Mouse (Mus musculus) heart, embryonic 12.5 days (tissue): ENCODE data around the gene Zfp831. TPM values are rescaled to one million over a fixed set of nuclear protein-coding genes. Genes with fewer than 3 reads are reported as not detected.

Experiments used
- ATAC-seq: fragments of 200-750 bp; cut with Nextera tagmentation; 2 replicates; pipeline ENCODE4 v1.8.0; 2017; ENCODE audit warnings: moderate TSS enrichment, moderate library complexity; ENCODE audit not compliant: insufficient number of reproducible peaks, low FRiP score
- H3K27ac ChIP-seq: fragments of 300-500 bp; sonication (generic); 2 replicates; pipeline ENCODE4 v1.5.1; 2016; ENCODE audit warnings: mild to moderate bottlenecking, moderate library complexity; ENCODE audit not compliant: poor library complexity, severe bottlenecking
- H3K27me3 ChIP-seq: fragments of 300-500 bp; sonication (generic); replicated peaks from 2 replicates; pipeline ENCODE4 v1.6.1; 2016; ENCODE audit warnings: mild to moderate bottlenecking, moderate library complexity
- H3K36me3 ChIP-seq: fragments of 300-500 bp; sonication (generic); 2 replicates; pipeline ENCODE4 v1.6.1; 2016; ENCODE audit warnings: mild to moderate bottlenecking, moderate library complexity
- H3K4me1 ChIP-seq: fragments of 300-500 bp; sonication (generic); replicated peaks from 2 replicates; pipeline ENCODE4 v1.6.1; 2016; ENCODE audit warnings: mild to moderate bottlenecking
- H3K4me2 ChIP-seq: fragments of 300-500 bp; sonication (generic); 2 replicates; pipeline ENCODE4 v1.6.1; 2016; ENCODE audit warnings: mild to moderate bottlenecking, moderate library complexity
- H3K4me3 ChIP-seq: fragments of 300-500 bp; sonication (generic); 2 replicates; pipeline ENCODE4 v1.5.1; 2016; ENCODE audit warnings: mild to moderate bottlenecking
- H3K9ac ChIP-seq: fragments of 300-500 bp; sonication (generic); 2 replicates; pipeline ENCODE4 v1.6.1; 2016; ENCODE audit warnings: mild to moderate bottlenecking, moderate library complexity
- H3K9me3 ChIP-seq: fragments of 300-500 bp; sonication (generic); replicated peaks from 2 replicates; pipeline ENCODE4 v1.6.1; 2016; ENCODE audit warnings: mild to moderate bottlenecking, moderate library complexity
- WGBS: fragments of 180-500 bp; shearing (Covaris S2); methylation state at CpG from one replicate; pipeline ENCODE4 v1.1.7; 2016; 5-methylcytosine and 5-hydroxymethylcytosine counted together
- polyA plus RNA-seq: library from polyadenylated mRNA; unstranded; fragments of >200 nt; fragmentation: Nextera tagmentation; extraction: Ambion mirVana; gene quantifications from 2 replicates; pipeline ENCODE4 v1.2.1, GENCODE M21; 2016

Gene Zfp831
- polyA plus RNA-seq, 1 experiment from 2014 or later, result not detected

GRCm38 (mm10) chr2:174674287-174675045 is 31.1 kb downstream of the Zfp831 start:
- Histone ChIP-seq H3K27me3 (peaks cover 23% of the 10 kb centered on the region), H3K36me3 (no peaks in the 10 kb centered on the region), H3K9me3 (no peaks in the 10 kb centered on the region), H3K4me2 (peak overlapping the region; percentile 100), H3K4me1 (peaks cover 16% of the 10 kb centered on the region; the same call in 1 of the 2 replicates), H3K9ac (peak overlapping the region; percentile 65), H3K27ac (no peak overlapping the region), H3K4me3 (peak overlapping the region; percentile 59)
- peak; percentile 46; the same call in 1 of the 2 replicates for ATAC-seq
- WGBS, result 4% methylated on average over 16 of the region's 16 CpGs

- 14% methylated on average over 9 of the region's 9 CpGs for WGBS
- Histone ChIP-seq H3K4me1 (peaks cover 16% of the 10 kb centered on the region; the same call in 1 of the 2 replicates), H3K36me3 (no peaks in the 10 kb centered on the region), H3K4me3 (no peak overlapping the region), H3K9ac (no peak overlapping the region), H3K9me3 (no peaks in the 10 kb centered on the region), H3K4me2 (peak overlapping the region; percentile 9; the same call in 1 of the 2 replicates), H3K27ac (no peak overlapping the region), H3K27me3 (peaks cover 16% of the 10 kb centered on the region)
- ATAC-seq, result no peak
Measured at GRCm38 (mm10) chr2:174675642-174676041, 32.3 kb downstream of the Zfp831 start.

DNA sequence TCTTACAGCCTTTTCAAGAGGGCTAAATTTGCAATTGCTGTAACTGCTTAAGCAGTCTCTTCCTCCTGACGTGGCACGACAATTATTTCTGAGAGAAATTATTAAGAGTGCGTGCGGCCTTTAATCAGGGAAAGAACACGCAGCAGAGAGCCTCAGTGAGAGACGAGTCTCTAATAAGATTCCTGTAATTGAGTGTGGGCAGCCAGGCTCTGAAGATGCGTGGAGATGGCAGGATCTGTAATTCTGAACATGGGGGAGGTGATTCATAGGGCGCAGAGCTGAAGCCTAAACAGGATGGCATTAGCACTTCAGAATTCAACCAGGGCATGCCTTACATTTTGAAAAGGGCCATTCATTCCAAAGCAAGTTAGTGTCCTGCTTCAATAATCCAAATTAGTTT is 58.0 kb downstream of the Zfp831 start:
- no peak overlapping the region for H3K9ac ChIP-seq
- H3K27ac ChIP-seq, result no peak overlapping the region
- WGBS, result 81% methylated on average over 8 of the region's 8 CpGs
- no peaks in the 10 kb centered on the region for H3K9me3 ChIP-seq
- H3K4me1 ChIP-seq, result no peaks in the 10 kb centered on the region
- ATAC-seq, result no peak
- no peak overlapping the region for H3K4me3 ChIP-seq
- H3K36me3 ChIP-seq, result no peaks in the 10 kb centered on the region
- no peaks in the 10 kb centered on the region for H3K27me3 ChIP-seq
- H3K4me2 ChIP-seq, result no peak overlapping the region

- 88% methylated on average over 16 of the region's 16 CpGs for WGBS
- no peaks in the 10 kb centered on the region for H3K9me3 ChIP-seq
- no peak overlapping the region for H3K27ac ChIP-seq
- H3K4me2 ChIP-seq, result no peak overlapping the region
- ATAC-seq, result no peak
- no peak overlapping the region for H3K9ac ChIP-seq
- no peaks in the 10 kb centered on the region for H3K36me3 ChIP-seq
- no peaks in the 10 kb centered on the region for H3K27me3 ChIP-seq
- no peaks in the 10 kb centered on the region for H3K4me1 ChIP-seq
- no peak overlapping the region for H3K4me3 ChIP-seq
Measured at GRCm38 (mm10) chr2:174707101-174707500, 63.8 kb downstream of the Zfp831 start.

- no peak overlapping the region for H3K27ac ChIP-seq
- no peak overlapping the region for H3K4me2 ChIP-seq
- H3K27me3 ChIP-seq, result no peaks in the 10 kb centered on the region
- no peaks in the 10 kb centered on the region for H3K36me3 ChIP-seq
- 74% methylated on average over 4 of the region's 4 CpGs for WGBS
- H3K9me3 ChIP-seq, result no peaks in the 10 kb centered on the region
- H3K4me3 ChIP-seq, result no peak overlapping the region
- no peaks in the 10 kb centered on the region for H3K4me1 ChIP-seq
- no peak overlapping the region for H3K9ac ChIP-seq
- no peak for ATAC-seq
Measured at GRCm38 (mm10) chr2:174708587-174708986, 65.3 kb downstream of the Zfp831 start.

GRCm38 (mm10) chr2:174710185-174710584 is 66.9 kb downstream of the Zfp831 start:
- Histone ChIP-seq H3K4me3 (no peak overlapping the region), H3K36me3 (no peaks in the 10 kb centered on the region), H3K27me3 (no peaks in the 10 kb centered on the region), H3K27ac (no peak overlapping the region), H3K9ac (no peak overlapping the region), H3K4me2 (no peak overlapping the region), H3K4me1 (no peaks in the 10 kb centered on the region), H3K9me3 (no peaks in the 10 kb centered on the region)
- ATAC-seq, result no peak
- 72% methylated on average over 3 of the region's 3 CpGs for WGBS

DNA sequence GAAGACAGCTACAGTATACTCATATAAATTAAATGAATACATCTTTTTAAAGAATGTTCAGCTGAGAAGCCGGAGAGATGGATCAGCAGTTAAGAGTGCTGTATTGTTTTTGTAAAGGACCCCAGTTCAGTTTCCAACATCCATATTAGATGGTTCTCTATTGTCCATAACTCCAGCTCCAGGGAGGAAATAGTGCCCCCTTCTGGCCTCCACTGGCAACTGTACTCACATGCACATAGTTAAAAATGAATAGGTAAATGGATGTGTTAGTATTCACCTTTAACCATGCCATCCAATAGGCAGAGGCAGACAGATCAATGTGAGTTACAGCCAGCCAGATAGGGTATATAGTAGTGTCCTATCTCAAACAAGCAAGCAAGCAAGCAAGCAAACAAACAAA is 68.7 kb downstream of the Zfp831 start:
- H3K9me3 ChIP-seq, result no peaks in the 10 kb centered on the region
- H3K9ac ChIP-seq, result no peak overlapping the region
- no peaks in the 10 kb centered on the region for H3K36me3 ChIP-seq
- 89% methylated on average over 1 of the region's 1 CpGs for WGBS
- no peaks in the 10 kb centered on the region for H3K4me1 ChIP-seq
- H3K27me3 ChIP-seq, result no peaks in the 10 kb centered on the region
- ATAC-seq, result no peak
- H3K4me3 ChIP-seq, result no peak overlapping the region
- no peak overlapping the region for H3K27ac ChIP-seq
- no peak overlapping the region for H3K4me2 ChIP-seq

DNA sequence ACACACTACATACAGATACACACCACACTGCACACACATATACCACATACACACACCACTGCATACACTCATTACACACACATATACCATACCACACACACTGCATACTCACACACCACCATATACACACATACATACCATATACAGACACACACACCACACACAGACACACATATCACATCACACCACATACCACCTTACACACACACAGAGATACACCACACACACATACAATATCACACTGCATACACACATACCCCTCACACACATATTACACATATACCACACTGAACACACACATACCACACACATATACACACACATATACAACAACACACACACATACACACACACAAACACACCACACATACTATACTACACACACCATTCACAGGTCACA is 72.6 kb downstream of the Zfp831 start:
- no peaks in the 10 kb centered on the region for H3K36me3 ChIP-seq
- H3K27me3 ChIP-seq, result no peaks in the 10 kb centered on the region
- no peak overlapping the region for H3K4me3 ChIP-seq
- H3K4me2 ChIP-seq, result no peak overlapping the region
- no peaks in the 10 kb centered on the region for H3K4me1 ChIP-seq
- no peak overlapping the region for H3K27ac ChIP-seq
- no peak for ATAC-seq
- no peaks in the 10 kb centered on the region for H3K9me3 ChIP-seq
- no peak overlapping the region for H3K9ac ChIP-seq

DNA sequence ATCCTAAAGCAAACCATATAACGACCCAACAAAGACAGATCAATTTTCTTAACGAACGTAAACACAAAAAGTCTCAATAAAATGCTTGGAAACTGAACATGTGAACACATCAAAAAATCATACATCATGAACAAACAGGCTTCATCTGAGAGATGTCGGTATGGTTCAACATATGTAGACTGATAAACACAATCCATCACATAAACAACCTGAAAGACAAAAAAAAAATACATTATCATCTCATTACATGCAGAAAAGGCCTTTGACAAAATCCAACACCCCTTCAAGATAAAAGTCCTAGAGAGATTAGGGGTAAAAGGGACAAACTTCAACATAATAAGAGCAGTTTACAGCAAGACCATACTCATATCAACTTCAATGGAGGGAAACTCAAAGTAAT is 74.5 kb downstream of the Zfp831 start:
- no peak overlapping the region for H3K4me3 ChIP-seq
- H3K27me3 ChIP-seq, result no peaks in the 10 kb centered on the region
- no peaks in the 10 kb centered on the region for H3K4me1 ChIP-seq
- H3K9ac ChIP-seq, result no peak overlapping the region
- no peak for ATAC-seq
- H3K27ac ChIP-seq, result no peak overlapping the region
- H3K9me3 ChIP-seq, result no peaks in the 10 kb centered on the region
- H3K36me3 ChIP-seq, result no peaks in the 10 kb centered on the region
- 83% methylated on average over 4 of the region's 4 CpGs for WGBS
- H3K4me2 ChIP-seq, result no peak overlapping the region

GRCm38 (mm10) chr2:174727114-174727823 is 83.9 kb downstream of the Zfp831 start:
- Histone ChIP-seq H3K9me3 (no peaks in the 10 kb centered on the region), H3K27me3 (peaks cover 6% of the 10 kb centered on the region; the same call in 1 of the 2 replicates), H3K4me3 (no peak overlapping the region), H3K36me3 (no peaks in the 10 kb centered on the region), H3K4me2 (no peak overlapping the region), H3K4me1 (no peaks in the 10 kb centered on the region; the same call in 1 of the 2 replicates), H3K9ac (no peak overlapping the region), H3K27ac (no peak overlapping the region)
- 82% methylated on average over 10 of the region's 10 CpGs for WGBS
- no peak for ATAC-seq

DNA sequence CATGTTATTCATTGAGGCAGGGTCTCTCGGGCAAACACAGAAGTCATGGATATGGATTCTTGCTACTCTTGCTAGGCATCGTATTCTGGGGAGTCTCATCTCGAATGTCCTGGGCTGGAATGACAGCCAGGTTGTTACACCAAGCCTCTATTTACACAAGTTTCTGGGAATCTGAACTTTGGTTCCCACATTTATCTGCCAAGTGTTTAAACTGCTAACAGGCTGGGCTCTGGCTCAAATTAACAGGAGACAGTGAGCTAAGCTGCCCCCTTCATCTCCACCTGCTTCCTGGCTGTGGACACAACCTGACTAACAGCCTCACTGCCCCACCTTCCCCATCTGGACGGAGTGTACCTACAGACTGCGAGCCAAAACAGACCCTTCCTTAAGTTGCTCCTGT is 88.6 kb downstream of the Zfp831 start:
- no peak for ATAC-seq
- Histone ChIP-seq H3K9me3 (no peaks in the 10 kb centered on the region), H3K4me1 (peaks cover 8% of the 10 kb centered on the region; the same call in 1 of the 2 replicates), H3K4me2 (no peak overlapping the region), H3K9ac (no peak overlapping the region), H3K36me3 (no peaks in the 10 kb centered on the region), H3K4me3 (no peak overlapping the region), H3K27ac (no peak overlapping the region), H3K27me3 (0 out of 2 replicates have a peak, but pooled peaks cover 6% of the 10 kb centered on the region)
- WGBS, result 67% methylated on average over 5 of the region's 5 CpGs
